Mouse (Mus musculus) kidney, adult 2 months (tissue): ENCODE data around the gene Cenpp. TPM values are rescaled to one million over a fixed set of nuclear protein-coding genes. Genes with fewer than 3 reads are reported as not detected.

ENCODE experiments used
- DNase-seq: peaks from one replicate; pipeline ENCODE4 v3.0.0; 2021
- H3K27ac ChIP-seq: fragments of 200-500 bp; 2 replicates; pipeline ENCODE4 v1.5.1; 2012; ENCODE audit warnings: low read depth, low read length, control low read depth, inconsistent platforms; ENCODE audit not compliant: insufficient read depth
- H3K27me3 ChIP-seq: fragments of 200-500 bp; replicated peaks from 2 replicates; pipeline ENCODE4 v1.6.1; 2012; ENCODE audit warnings: mild to moderate bottlenecking, moderate library complexity, low read length, inconsistent platforms; ENCODE audit not compliant: control insufficient read depth, insufficient read depth
- H3K36me3 ChIP-seq: fragments of 200-500 bp; 2 replicates; pipeline ENCODE4 v1.6.1; 2012; ENCODE audit warnings: mild to moderate bottlenecking, moderate library complexity, low read length, inconsistent platforms; ENCODE audit not compliant: control insufficient read depth, insufficient read depth
- H3K4me1 ChIP-seq: fragments of 200-500 bp; 2 replicates; pipeline ENCODE4 v1.6.1; 2011; ENCODE audit warnings: low read length; ENCODE audit not compliant: control insufficient read depth, insufficient read depth
- H3K4me3 ChIP-seq: fragments of 200-500 bp; 2 replicates; pipeline ENCODE4 v1.5.1; 2011; ENCODE audit warnings: mild to moderate bottlenecking, low read depth, low read length, control low read depth; ENCODE audit not compliant: insufficient read depth
- CTCF ChIP-seq: fragments of 200-500 bp; conservative IDR thresholded peaks from 2 replicates; pipeline ENCODE4 v1.5.1; 2011; ENCODE audit warnings: low read depth, mild to moderate bottlenecking, control low read depth, low read length, moderate library complexity, mixed read lengths; ENCODE audit not compliant: insufficient read depth, insufficient read length
- POLR2A ChIP-seq: fragments of 200-500 bp; IDR thresholded peaks from one replicate; pipeline ENCODE4 v1.6.1; 2011; ENCODE audit warnings: low read depth, low read length, control low read depth
- WGBS: fragments of 180-500 bp; shearing (Covaris S2); methylation state at CpG from one replicate; pipeline ENCODE4 v1.1.7; 2018; 5-methylcytosine and 5-hydroxymethylcytosine counted together
- polyA plus RNA-seq: library from polyadenylated mRNA; depleted of rRNA; stranded (reverse); fragments of >200 nt; gene quantifications from 2 replicates; pipeline ENCODE4 v1.2.3, GENCODE M21; 2012

Cenpp gene
- polyA plus RNA-seq, 1 experiment, result 0.17 TPM

DNA sequence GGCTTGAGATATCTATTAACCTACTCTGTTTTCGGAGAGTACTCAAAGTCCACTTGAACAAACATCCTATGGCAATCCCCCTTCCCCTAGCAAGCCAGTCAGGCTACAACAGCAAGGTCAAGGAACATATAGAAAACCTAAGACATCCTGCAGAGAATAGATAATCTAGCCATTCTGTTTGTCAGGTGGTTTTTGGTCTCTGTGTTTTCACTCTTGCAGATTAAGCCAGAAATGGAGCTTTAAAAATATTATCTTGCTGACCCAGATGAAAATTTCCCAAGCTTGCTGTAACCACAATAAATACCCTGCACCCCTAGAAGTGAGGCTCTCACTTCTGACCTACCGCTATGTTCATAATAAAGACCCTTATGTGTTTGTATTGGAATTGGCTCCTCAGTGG is 81.2 kb downstream of the Cenpp start:
- WGBS, result 67% methylated on average over 2 of the region's 2 CpGs

GRCm38 (mm10) chr13:49570371-49570770 is 82.2 kb downstream of the Cenpp start:
- TF ChIP-seq POLR2A (no peak), CTCF (no peak)

More for the DNA sequence above, 81.2 kb downstream of the Cenpp start:
- no peak for TF ChIP-seq POLR2A
- no peak for TF ChIP-seq CTCF
- Histone ChIP-seq H3K27ac (no peak overlapping the region), H3K36me3 (no peaks in the 10 kb centered on the region), H3K4me3 (no peak overlapping the region), H3K27me3 (no peaks in the 10 kb centered on the region), H3K4me1 (no peaks in the 10 kb centered on the region)
- DNase-seq, result no peak

DNA sequence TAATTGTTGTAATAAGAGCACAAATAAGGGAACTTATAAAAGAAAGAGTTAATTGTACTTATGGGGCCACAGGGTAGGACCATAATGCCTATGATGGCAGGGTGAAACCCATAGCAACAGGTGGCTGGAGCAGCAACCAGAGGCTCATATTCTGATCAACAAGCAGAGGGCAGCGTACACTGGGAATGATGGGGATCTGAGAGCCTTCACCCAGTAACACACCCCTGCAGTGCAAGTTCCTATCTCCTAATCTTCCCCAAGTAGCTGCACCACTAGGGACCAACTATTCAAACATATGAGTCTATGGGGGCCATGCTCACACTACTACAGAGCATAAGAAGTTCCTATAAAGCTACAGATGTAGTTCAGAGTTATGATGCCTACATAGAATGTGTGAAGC is 88.2 kb downstream of the Cenpp start:
- Histone ChIP-seq H3K4me3 (no peak overlapping the region), H3K27me3 (no peaks in the 10 kb centered on the region), H3K27ac (no peak overlapping the region), H3K4me1 (no peaks in the 10 kb centered on the region), H3K36me3 (no peaks in the 10 kb centered on the region)
- WGBS, result 85% methylated on average over 1 of the region's 1 CpGs
- no peak for TF ChIP-seq POLR2A
- TF ChIP-seq CTCF, result peak; percentile 34; the same call in 1 of the 2 replicates
- DNase-seq, result no peak

More at GRCm38 (mm10) chr13:49570371-49570770, 82.2 kb downstream of the Cenpp start:
- Histone ChIP-seq H3K27ac (no peak overlapping the region), H3K36me3 (no peaks in the 10 kb centered on the region), H3K4me3 (no peak overlapping the region), H3K27me3 (no peaks in the 10 kb centered on the region), H3K4me1 (no peaks in the 10 kb centered on the region)
- DNase-seq, result peak; percentile 27
- whole genome bisulfite sequencing, result 80% methylated on average over 3 of the region's 3 CpGs

GRCm38 (mm10) chr13:49560886-49561285 is 91.7 kb downstream of the Cenpp start:
- Histone ChIP-seq H3K36me3 (no peaks in the 10 kb centered on the region), H3K27ac (no peak overlapping the region), H3K27me3 (no peaks in the 10 kb centered on the region), H3K4me1 (no peaks in the 10 kb centered on the region), H3K4me3 (no peak overlapping the region)
- 64% methylated on average over 2 of the region's 2 CpGs for WGBS
- no peak for DNase-seq
- TF ChIP-seq POLR2A, result no peak
- TF ChIP-seq CTCF, result no peak

- Histone ChIP-seq H3K27ac (no peak overlapping the region), H3K4me1 (no peaks in the 10 kb centered on the region), H3K36me3 (no peaks in the 10 kb centered on the region), H3K27me3 (no peaks in the 10 kb centered on the region), H3K4me3 (no peak overlapping the region)
- WGBS, result 47% methylated on average over 2 of the region's 2 CpGs
- TF ChIP-seq POLR2A (no peak), CTCF (peak; percentile 77)
- peak; percentile 58 for DNase-seq
Observed at GRCm38 (mm10) chr13:49559185-49559584, 93.4 kb downstream of the Cenpp start.

GRCm38 (mm10) chr13:49556924-49557323 is 95.7 kb downstream of the Cenpp start:
- Histone ChIP-seq H3K4me1 (no peaks in the 10 kb centered on the region), H3K4me3 (no peak overlapping the region), H3K27me3 (no peaks in the 10 kb centered on the region), H3K27ac (no peak overlapping the region), H3K36me3 (no peaks in the 10 kb centered on the region)
- no peak for TF ChIP-seq POLR2A
- TF ChIP-seq CTCF, result no peak
- DNase-seq, result no peak
- WGBS, result 73% methylated on average over 1 of the region's 1 CpGs

DNA sequence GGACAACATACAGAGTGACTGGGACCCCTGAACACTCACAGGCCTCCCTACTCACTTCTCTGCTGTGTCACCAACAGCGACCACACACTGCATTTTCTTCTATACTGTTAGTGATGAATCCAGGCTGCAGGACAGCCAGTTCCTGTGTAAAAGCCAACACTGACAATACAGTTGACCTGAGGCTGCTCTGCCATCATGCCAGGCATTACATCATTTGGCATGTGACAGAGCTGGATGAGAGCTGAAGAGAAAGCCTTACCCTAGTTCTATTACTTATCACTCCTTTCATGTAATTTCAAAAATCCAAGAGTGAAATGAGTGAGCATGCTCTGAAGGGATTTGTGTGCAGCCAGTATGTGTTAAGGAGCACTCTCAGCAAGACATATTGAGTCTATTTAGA is 96.4 kb downstream of the Cenpp start:
- no peaks in the 10 kb centered on the region for H3K36me3 ChIP-seq
- H3K27ac ChIP-seq, result no peak overlapping the region
- TF ChIP-seq CTCF, result no peak
- TF ChIP-seq POLR2A, result no peak
- no peaks in the 10 kb centered on the region for H3K27me3 ChIP-seq
- WGBS, result 77% methylated on average over 1 of the region's 1 CpGs
- no peaks in the 10 kb centered on the region for H3K4me1 ChIP-seq
- no peak for DNase-seq
- H3K4me3 ChIP-seq, result no peak overlapping the region
